Mouse (Mus musculus): ENCODE results near the gene Fbxo46. TPM values are rescaled to one million over a fixed set of nuclear protein-coding genes. Genes with fewer than 3 reads are reported as not detected.

Fbxo46 gene
- total RNA-seq, 2 experiments from 2014 or later = 0.77 to 2.1 TPM

DNA sequence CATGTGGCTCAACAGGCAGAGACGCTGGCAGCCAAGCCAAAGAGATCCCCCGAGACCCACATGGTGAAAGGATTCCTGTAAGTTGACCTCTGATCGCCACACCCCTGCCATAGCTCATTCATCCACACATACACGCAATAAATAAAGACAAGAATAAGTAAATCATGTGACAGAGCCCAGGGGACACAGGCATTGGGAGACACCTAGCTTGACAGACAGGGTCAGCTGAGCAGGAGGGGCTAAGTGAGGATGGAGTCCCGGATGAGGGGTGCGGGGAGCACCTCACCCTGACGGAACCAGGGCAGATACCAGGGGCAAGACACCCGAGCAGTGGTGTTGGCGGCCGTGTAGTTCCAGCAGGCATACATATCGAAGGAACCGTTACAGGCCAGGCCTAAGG lies 44.1 kb downstream of the Fbxo46 start:
- ATAC-seq (replicated peaks; ENCODE audit: low FRiP score, poor library complexity, severe bottlenecking) = no peak

DNA sequence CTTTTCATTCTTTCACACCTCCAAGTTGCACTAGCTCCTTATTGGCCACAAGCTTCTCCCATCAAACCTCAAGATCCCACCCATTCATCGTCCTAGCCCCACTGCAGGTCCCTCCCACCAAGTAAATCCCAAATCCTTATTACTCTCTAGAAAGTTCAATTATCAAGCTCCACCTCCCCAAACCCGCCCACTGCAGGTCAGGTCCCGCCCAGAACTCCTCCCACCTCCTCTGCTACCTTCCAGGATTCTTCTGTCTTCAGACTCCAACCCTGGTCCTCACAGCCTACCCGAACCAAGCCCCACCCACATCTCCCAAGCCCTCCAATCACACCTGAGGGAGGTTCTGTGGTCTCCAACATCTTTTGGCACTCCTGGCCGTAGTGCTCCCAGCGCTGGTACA lies 44.5 kb downstream of the Fbxo46 start:
- ATAC-seq (replicated peaks; ENCODE audit: low FRiP score, poor library complexity, severe bottlenecking) = no peak

DNA sequence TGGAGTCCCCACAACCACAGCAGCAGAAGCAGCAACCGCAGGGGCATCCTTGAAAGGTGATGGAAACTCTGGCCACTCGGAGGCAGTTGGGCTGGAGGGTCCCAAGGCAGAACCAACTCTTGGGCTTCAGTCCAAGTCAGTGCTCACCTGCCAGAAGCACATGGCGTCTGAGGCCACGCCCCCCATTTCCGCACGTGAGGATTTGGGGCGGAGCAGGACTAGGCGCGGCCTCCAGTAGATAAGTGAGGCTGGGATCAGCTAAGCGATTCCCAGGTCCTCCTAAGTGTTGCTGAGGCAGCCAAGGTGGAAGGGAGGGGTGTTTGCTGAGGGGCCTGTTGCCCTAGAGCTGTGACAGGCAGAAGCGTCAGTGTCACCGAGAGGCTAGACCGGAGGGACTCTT lies 45.3 kb downstream of the Fbxo46 start:
- ATAC-seq (replicated peaks; ENCODE audit: low FRiP score, poor library complexity, severe bottlenecking) = peak; percentile 48; the same call in 1 of the 2 replicates

DNA sequence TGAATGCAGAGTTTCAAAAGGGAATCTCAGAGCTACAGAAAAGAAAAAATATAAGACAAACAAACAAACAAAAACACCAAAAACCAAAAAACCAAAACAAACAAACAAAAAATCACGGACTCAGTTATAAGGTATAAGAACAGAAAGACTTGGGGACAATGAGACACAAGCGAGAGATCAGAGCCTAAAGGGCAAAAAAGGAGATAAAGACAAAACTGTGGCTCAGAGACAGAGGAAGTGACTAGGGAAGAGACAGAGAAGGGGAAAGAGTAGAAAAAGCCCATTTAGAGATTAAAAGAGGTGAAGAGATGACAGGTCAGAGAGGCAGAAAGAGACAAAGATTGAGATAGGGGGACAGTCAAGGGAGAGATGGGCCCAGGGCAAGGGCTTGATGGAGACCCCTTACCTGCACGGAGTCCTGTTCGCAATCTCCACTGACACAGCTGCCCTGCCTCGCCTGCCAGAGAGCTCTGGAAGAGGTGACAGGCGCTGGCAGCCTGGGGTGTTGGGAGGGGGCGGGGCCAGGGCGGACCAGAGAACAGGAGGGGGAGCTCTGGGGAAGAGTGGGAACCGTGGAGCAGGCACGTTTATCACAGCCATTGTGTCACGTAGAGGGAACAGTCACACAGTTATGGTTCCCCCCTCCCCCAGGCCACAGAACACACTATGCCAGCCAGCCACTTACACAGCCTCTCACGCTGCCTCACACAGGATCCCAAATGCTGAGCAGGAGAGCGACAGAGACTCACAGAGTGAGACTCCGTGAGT lies 46.2 kb downstream of the Fbxo46 start, which contains the start of gene Gipr:
TSS of gene Gipr (minus strand) at position 472 of the 768 bp plus-strand sequence.
- ATAC-seq (replicated peaks; ENCODE audit: low FRiP score, poor library complexity, severe bottlenecking) = no peak

DNA sequence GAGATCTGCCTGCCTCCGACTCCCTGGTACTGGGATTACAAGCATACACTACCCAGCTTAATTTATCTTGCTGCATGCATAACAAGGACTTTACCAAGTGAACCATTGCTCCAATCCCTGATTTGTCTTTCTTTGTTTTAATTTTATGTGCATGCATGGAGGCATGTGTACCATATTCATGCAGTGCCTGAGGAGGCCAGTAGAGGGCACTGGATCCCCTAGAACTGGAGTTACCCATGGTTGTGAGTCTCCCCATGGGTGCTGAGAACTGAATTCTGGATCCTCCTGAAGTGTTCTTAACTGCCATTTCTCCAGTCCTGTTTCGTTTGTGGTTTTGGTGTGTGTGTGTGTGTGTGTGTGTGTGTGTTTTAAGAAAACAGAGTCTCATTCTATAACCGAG lies 47.3 kb downstream of the Fbxo46 start:
- no peak for ATAC-seq (replicated peaks; ENCODE audit: low FRiP score, poor library complexity, severe bottlenecking)

DNA sequence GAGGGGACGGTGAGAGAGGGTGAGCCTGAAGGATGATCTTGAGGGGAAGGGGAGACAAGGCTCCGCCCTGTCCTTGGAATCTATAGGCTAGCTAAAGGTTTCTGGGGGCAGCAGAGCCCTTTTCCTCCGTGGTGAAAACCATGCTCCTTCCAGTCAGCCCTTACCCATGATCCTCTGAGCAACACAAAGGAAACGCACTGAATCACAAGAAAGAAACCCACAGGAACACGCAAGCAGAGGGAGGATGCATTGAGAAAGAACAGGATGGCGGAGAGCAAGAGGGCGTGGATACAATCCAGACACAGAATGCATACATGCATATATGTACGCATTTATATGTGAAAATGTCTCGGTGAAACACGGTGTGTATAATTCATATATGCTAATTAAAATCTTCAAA lies 49.8 kb downstream of the Fbxo46 start:
- no peak for ATAC-seq (replicated peaks; ENCODE audit: low FRiP score, poor library complexity, severe bottlenecking)

DNA sequence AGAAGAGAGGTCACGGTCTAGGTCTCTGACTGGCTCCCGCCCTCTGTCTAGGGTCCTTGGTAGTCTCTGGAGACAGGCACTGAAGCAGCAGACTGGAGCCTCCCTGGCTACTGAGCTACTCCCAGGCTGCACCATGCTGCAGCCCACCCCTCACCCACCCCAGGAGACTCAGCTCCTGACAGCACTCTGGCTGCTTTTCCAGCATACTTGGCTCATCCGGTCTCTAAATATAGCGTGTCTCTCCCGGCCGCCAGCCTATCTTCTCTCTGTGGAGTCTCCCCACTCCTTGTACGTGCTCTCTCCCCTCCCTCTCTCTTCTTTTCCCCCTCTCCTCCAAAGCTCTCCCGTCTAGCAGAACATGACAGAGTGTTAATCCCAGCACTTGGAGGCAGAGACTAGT lies 50.5 kb downstream of the Fbxo46 start:
- ATAC-seq (replicated peaks; ENCODE audit: low FRiP score, poor library complexity, severe bottlenecking) = no peak

DNA sequence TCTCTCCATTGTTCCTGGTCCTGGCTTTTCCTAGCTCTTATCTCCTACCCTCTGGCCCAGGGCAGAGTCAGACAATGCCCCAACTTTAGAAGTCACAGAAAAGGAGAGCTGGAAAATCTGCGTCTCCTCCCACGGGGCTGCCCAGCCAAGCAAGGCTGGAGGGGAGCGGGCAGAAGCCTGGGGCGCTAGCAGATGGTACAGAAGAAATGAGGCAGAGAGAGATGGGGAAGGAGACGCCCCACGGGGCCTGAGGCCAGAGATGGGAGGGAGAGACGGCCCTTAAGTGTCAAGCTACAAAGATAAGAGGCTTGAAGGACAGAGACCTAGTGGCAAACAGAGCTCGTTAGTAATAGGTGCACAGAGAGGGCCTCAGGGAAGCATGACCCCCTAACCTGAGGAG lies 52.2 kb downstream of the Fbxo46 start:
- ATAC-seq (replicated peaks; ENCODE audit: low FRiP score, poor library complexity, severe bottlenecking) = no peak

DNA sequence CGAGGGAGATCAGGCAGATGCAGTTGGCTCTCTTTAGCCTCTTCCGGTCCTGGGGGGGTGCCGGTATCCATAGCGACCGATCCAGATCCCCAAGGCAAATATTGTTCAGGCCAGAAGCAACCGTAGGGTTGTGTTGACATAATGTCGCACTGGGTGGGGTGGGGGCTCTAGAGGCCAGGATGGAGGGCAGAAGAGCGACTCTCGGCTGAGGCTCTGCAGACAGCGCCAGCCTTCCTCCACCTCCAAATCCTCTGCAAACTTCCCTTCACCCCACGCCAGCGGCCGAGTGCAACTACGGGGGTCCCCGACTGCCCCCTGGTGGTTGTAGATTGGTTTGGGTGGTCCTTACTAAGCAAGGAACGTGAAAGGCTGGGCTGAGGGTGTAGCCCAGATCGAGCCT lies 53.2 kb downstream of the Fbxo46 start:
- ATAC-seq (replicated peaks; ENCODE audit: low FRiP score, poor library complexity, severe bottlenecking) = peak; percentile 32; the same call in 1 of the 2 replicates

DNA sequence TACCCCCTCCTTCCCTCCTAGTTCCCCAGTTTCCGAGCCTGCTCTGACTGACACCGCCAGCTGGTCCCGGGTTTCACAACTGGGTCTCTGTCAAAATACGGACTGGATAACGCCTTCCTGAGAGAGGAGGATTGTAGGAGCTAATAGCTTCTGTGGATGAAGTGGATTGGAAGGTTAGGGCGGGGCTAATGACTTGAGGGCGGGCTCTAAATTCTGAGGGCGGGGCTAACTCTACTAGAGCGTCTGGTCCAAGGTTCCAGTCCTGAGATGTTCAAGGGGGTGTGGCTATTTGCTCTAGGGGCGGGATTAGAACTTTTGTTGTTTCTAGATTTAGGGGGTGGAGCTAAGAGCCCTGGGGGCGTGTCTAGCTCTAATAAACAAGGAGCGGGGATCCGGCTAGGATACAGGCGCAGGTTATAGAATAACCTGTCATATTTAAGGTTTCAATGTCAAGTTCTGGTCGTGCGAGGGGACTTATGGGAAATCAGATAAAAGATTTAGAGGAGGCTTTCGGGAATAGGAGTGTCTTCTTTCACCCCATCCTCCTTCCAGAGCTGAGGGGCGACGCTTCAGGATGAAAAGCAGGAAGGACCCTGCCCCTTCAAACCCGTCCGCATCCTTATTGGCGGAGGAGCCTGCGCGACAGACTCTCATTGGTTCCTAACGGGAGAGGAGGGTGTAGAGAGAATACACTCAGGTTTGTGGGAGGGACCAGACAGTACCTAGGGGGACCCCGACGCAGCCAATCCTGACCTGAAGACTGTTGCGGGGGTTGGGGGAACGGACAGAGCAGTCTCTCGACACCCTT lies 56.3 kb downstream of the Fbxo46 start, which contains the start of gene Eml2:
TSS of gene Eml2 (plus strand) at position 714 of the 808 bp plus-strand sequence.
- no peak for ATAC-seq (replicated peaks; ENCODE audit: low FRiP score, poor library complexity, severe bottlenecking)

DNA sequence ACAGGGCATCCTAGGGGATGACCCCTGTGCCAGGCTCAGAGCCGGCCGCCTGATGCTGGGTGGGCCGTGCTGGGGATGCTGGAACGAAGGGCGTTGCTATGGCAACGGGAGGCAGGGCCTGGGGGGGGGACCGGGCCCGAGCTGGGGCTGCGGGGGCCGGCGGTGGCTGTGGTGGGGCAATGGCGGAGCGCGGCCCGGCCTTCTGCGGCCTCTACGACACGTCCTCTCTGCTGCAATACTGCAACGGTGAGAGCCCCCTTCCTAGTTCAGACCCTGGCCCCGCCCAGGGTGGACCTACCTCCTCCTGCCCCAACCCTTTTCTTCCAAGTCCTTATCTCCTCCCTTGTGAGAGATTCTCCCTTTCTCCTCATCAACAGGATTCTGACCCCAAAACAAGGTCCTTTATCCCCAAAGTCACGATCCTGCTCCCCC lies 56.9 kb downstream of the Fbxo46 start:
- no peak for ATAC-seq (replicated peaks; ENCODE audit: low FRiP score, poor library complexity, severe bottlenecking)

DNA sequence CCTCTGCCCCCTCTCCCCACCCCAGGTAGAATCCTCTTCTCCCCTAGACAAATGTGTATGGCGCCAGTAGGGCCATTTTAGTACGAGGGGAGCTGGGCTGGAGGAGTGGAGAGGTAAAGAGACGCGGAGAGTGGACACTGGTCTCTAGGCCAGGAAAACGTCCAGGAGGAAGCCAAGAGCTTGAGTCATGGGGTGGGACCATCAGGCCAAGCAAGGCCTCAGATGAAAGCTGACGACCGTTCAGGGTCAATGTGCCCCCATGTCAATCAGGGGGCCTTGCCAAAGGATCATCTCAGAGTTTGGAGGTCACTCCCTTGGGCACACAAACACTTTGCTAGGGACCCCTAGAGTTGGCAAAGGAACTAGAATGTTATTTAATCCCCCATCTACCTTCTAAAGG lies 57.6 kb downstream of the Fbxo46 start:
- ATAC-seq (replicated peaks; ENCODE audit: low FRiP score, poor library complexity, severe bottlenecking) = no peak

DNA sequence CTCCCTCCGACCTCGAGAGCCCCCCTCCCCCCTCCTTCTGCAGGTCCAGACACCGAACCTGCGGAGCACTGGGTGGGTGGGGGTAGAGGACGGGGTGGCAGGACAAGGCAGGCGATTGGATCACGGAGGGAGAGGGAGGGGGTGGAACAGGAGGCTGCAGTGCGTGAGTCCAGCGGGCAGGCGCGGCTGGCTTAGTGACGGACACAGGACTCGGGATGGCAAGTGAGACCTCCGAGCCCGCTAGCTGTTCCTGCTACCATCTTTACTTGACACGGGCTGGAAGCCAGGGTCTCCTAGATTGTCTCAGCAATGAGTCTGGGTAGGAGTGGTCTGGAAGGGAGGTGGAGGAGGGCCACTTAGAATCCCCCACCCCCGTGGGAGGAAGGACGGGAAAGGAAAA lies 58.4 kb downstream of the Fbxo46 start:
- ATAC-seq (replicated peaks; ENCODE audit: low FRiP score, poor library complexity, severe bottlenecking) = peak; percentile 37

DNA sequence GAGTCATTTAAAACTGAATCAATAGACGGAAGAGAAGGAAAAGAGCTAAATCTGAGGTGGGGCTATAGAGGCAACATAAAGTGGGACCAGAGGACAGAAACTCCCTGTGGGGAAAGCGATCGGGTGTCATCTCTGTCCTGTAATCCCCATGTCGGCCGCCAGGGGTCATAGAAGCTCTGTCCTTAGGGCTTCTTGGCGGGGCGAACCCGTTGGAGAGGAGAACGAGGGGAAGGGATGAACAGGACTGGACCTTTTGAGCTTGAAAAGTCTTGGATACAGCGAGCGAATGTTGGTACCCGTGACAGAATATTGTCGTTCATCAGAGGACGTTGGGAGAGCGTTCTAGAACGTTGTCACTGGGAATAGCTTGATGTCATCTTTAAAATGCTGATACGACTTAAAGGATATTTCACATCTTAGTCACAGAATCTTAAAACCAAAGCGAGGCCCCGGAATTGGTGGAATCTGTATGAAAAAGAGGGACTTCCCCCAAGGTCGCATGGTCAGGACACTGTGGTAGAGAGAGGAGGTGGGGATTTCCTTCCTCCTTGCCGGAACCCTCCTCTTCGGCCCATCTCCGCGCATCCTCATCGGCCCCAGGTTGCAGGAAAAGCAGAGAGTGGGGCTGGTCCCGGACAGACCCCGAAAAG lies 58.9 kb downstream of the Fbxo46 start:
- ATAC-seq (replicated peaks; ENCODE audit: low FRiP score, poor library complexity, severe bottlenecking) = peak; percentile 59

DNA sequence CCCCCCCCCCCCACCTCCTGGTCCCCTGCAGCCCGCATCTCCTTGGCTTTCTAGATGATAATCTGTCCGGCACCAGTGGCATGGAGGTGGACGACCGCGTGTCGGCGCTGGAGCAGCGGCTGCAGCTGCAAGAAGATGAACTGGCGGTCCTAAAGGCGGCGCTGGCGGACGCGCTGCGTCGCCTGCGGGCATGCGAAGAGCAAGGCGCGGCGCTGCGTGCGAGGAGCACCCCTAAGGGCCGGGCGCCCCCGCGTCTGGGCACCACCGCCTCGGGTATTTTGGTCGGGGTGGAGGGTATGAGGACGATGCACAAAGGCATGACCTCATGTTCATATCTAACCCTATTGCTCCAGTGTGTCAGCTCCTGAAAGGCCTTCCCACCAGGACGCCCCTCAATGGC lies 59.5 kb downstream of the Fbxo46 start:
- no peak for ATAC-seq (replicated peaks; ENCODE audit: low FRiP score, poor library complexity, severe bottlenecking)

DNA sequence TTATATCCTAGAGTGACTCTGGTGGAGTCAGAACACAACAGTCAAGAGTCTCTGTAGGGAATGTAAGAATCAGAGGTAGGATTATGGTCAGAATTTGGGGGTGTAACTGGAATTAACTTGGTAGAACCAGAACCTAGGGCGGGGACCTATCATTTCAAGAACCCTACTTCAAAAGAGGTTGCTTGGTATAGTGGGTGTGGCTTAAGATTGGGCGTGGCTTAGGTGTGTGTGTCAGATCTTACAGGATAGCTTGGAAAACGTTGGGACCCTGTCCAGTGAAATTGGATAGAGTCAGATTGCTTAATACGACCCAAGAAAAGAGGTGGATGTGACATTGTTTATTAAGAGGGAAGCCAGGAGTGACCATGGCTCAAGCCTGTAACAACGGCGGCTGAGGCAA lies 60.3 kb downstream of the Fbxo46 start:
- ATAC-seq (replicated peaks; ENCODE audit: low FRiP score, poor library complexity, severe bottlenecking) = no peak

DNA sequence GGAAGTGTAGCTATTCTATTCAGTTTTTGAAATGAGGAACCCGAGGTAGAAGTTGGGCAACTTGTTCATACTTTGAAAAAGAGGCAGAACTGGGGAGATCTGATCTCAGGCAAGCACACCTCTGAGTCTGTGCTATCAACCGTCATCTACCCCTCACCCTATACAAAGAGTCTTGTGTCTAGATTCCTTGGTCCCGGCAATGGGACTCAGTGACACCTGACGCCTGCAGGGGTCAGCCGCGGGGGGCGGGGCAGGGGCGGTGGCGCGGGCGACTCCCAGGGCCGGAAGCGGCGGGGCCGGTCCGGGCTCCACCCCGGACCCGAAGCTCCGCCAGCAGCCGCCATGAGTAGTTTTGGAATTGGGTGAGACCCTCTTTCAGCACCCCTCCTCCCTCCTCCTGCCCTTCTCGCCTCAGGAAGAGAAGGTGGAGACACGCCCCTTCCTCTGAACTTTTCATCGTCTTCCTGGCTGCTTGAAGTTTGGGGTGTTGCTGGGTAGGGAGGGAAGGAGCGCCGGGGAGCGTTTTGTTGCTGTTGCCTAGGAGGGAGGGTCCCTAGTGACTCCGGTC lies 61.3 kb downstream of the Fbxo46 start:
- ATAC-seq (replicated peaks; ENCODE audit: low FRiP score, poor library complexity, severe bottlenecking) = no peak

DNA sequence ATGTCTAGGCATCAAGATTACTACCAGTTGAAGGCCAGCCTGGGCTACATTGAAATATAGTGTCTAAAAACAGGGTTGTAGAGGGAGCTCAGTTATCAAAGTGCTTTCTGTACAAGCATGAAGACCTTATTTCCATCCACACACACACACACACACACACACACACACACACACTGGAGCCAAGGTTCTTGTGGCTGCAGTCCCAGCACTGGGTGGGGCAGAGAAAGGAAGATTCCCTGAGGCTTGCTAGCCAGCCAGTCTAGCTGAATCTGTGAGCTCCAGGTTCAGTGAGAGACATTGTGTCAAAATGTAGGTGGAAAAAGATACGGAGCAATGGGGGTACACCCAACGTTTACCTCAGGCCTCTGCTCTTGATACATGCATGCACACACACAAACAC lies 64.6 kb downstream of the Fbxo46 start:
- no peak for ATAC-seq (replicated peaks; ENCODE audit: low FRiP score, poor library complexity, severe bottlenecking)

DNA sequence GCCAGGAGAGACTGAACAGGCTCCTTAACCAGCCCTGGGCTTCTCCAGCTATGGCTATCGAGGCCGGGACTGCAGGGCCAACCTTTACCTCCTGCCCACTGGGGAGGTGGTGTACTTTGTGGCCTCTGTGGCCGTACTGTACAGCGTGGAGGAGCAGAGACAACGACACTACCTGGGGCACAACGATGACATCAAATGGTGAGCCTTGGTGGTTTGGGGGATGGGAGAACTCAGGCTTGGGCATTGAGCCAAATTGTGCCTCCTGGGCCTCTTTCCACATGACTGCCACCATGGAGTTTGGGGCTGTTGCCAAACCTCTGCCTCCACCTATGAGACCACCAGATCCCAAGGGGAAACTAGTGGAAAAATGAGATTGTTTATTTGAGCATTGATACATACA lies 65.1 kb downstream of the Fbxo46 start:
- ATAC-seq (replicated peaks; ENCODE audit: low FRiP score, poor library complexity, severe bottlenecking) = no peak
